Mouse (Mus musculus) testis, adult 2 months (tissue): ENCODE results near the gene Tcf20.

ENCODE experiments used
- CTCF ChIP-seq: fragments of 200-500 bp; IDR thresholded peaks from 2 replicates; pipeline ENCODE4 v1.5.1; 2012; ENCODE audit warnings: low read depth, mild to moderate bottlenecking, inconsistent platforms, low read length, moderate library complexity; ENCODE audit not compliant: control insufficient read depth, insufficient read depth, insufficient replicate concordance
- POLR2A ChIP-seq: fragments of 200-500 bp; IDR thresholded peaks from 2 replicates; pipeline ENCODE4 v1.6.1; 2012; ENCODE audit warnings: low read depth, mild to moderate bottlenecking, inconsistent platforms, low read length, moderate library complexity; ENCODE audit not compliant: control insufficient read depth

- TF ChIP-seq CTCF (no peak), POLR2A (no peak)
These were observed 15.2 kb upstream of the Tcf20 start for GRCm38 (mm10) chr15:83002665-83003548.
